8 mouse cellular contexts compared by ENCODE assay signal in genomic region chr10:93161511-93162275, GRCm38 (mm10). TPM values are rescaled to one million over a fixed set of nuclear protein-coding genes. Genes with fewer than 3 reads are reported as not detected.
A peak's percentile ranks its signal among the peaks of the same experiment; 100 is the strongest.
DNase-seq lines count a peak whose midpoint lies in the region; ATAC-seq and TF ChIP-seq lines count a peak whose summit lies in the region.

No protein-coding gene starts in this region.

- no peak for TF ChIP-seq POLR2A in spleen, adult 2 months (IDR thresholded peaks at IDR 0.05; ENCODE audit: low read depth, low read length)

- peak; percentile 53 for ATAC-seq in forebrain, embryonic 16.5 days
- peak; percentile 57 for ATAC-seq in hindbrain, embryonic 13.5 days (ENCODE audit: low FRiP score)

- intact Hi-C loops in left cerebral cortex, adult 2 months (cut with DNase I), result loop anchor here (2.0 to 10.0 kb wide), 5 partner anchors 51 to 293 kb away; partner anchors contain the start of gene Lta4h

- H3K27ac ChIP-seq in spleen, adult 2 months (ENCODE audit: insufficient read depth, low read length), result peak overlapping the region; percentile 100
- peak overlapping the region; percentile 100 for H3K27ac ChIP-seq in forebrain, embryonic 16.5 days (ENCODE audit: low read length)
- peak overlapping the region; percentile 99 for H3K27ac ChIP-seq in hindbrain, embryonic 13.5 days
- peak overlapping the region; percentile 99 for H3K27ac ChIP-seq in left cerebral cortex, adult 2 months

- under 1% methylated on average over 33 of the region's 33 CpGs for WGBS in spleen, adult 2 months
- 0% methylated on average over 26 of the region's 33 CpGs for WGBS in forebrain, embryonic 16.5 days
- WGBS in hindbrain, embryonic 13.5 days, result 1% methylated on average over 25 of the region's 33 CpGs

- peak overlapping the region; percentile 98 for H3K9ac ChIP-seq in forebrain, embryonic 16.5 days (replicated peaks; ENCODE audit: low read depth, low read length)
- peak overlapping the region; percentile 99 for H3K9ac ChIP-seq in hindbrain, embryonic 13.5 days

- H3K36me3 ChIP-seq in spleen, adult 2 months (ENCODE audit: control insufficient read depth, insufficient read depth, low read length), result no peaks in the 10 kb centered on the region
- H3K36me3 ChIP-seq in forebrain, embryonic 16.5 days (ENCODE audit: control insufficient read depth, insufficient read depth), result no peaks in the 10 kb centered on the region
- H3K36me3 ChIP-seq in hindbrain, embryonic 13.5 days, result no peaks in the 10 kb centered on the region
- no peaks in the 10 kb centered on the region for H3K36me3 ChIP-seq in megakaryocyte, embryonic 14.5 days (replicated peaks; ENCODE audit: low read length)
- no peaks in the 10 kb centered on the region for H3K36me3 ChIP-seq in splenic B cell, adult 2 months (ENCODE audit: control insufficient read depth, insufficient read depth, low read length, poor library complexity, severe bottlenecking)

- peak overlapping the region; percentile 78 for H3K4me2 ChIP-seq in forebrain, embryonic 16.5 days (ENCODE audit: low read length)
- H3K4me2 ChIP-seq in hindbrain, embryonic 13.5 days, result peak overlapping the region; percentile 76

- H3K4me1 ChIP-seq in spleen, adult 2 months (ENCODE audit: control insufficient read depth, insufficient read depth, insufficient read length), result peaks cover 15% of the 10 kb centered on the region
- H3K4me1 ChIP-seq in forebrain, embryonic 16.5 days (replicated peaks; ENCODE audit: control insufficient read depth, insufficient read depth, low read length), result peaks cover 34% of the 10 kb centered on the region
- H3K4me1 ChIP-seq in hindbrain, embryonic 13.5 days (replicated peaks), result peaks cover 38% of the 10 kb centered on the region
- peaks cover 49% of the 10 kb centered on the region for H3K4me1 ChIP-seq in megakaryocyte, embryonic 14.5 days

- DNase-seq in spleen, adult 2 months (ENCODE audit: low read depth in 1 of 2, low spot score in 2 of 2), result peak in 1 of 2 experiments; percentile 48
- DNase-seq in spleen, postnatal 14 days (ENCODE audit: low spot score in 2 of 2), result no peak
- DNase-seq in cerebellum, adult 18-20 months, result peak; percentile 50 to 59
- DNase-seq in left cerebral cortex, adult 2 months (ENCODE audit: extremely low spot score in 1 of 2, low spot score in 2 of 2), result peak in 1 of 2 experiments; percentile 57
- peak; percentile 50 for DNase-seq in splenic B cell, adult 2 months (ENCODE audit: low read depth, low spot score)

- peak overlapping the region; percentile 100 for H3K4me3 ChIP-seq in spleen, adult 2 months (ENCODE audit: extremely low read depth, insufficient read depth, insufficient read length)
- peak overlapping the region; percentile 90 for H3K4me3 ChIP-seq in forebrain, embryonic 16.5 days (replicated peaks; ENCODE audit: low read length)
- peak overlapping the region; percentile 97 for H3K4me3 ChIP-seq in hindbrain, embryonic 13.5 days
- H3K4me3 ChIP-seq in left cerebral cortex, adult 2 months, result peak overlapping the region; percentile 96
- H3K4me3 ChIP-seq in megakaryocyte, embryonic 14.5 days (replicated peaks), result peak overlapping the region; percentile 96

- H3K9me3 ChIP-seq in forebrain, embryonic 16.5 days (ENCODE audit: control insufficient read depth, low read length), result no peaks in the 10 kb centered on the region
- H3K9me3 ChIP-seq in hindbrain, embryonic 13.5 days, result no peaks in the 10 kb centered on the region
- no peaks in the 10 kb centered on the region for H3K9me3 ChIP-seq in megakaryocyte, embryonic 14.5 days

- H3K27me3 ChIP-seq in spleen, adult 2 months (ENCODE audit: control insufficient read depth, insufficient read depth, low read length), result no peaks in the 10 kb centered on the region
- no peaks in the 10 kb centered on the region for H3K27me3 ChIP-seq in forebrain, embryonic 16.5 days (replicated peaks; ENCODE audit: control insufficient read depth, insufficient read depth, low read length)
- no peaks in the 10 kb centered on the region for H3K27me3 ChIP-seq in hindbrain, embryonic 13.5 days
- H3K27me3 ChIP-seq in megakaryocyte, embryonic 14.5 days (replicated peaks), result no peaks in the 10 kb centered on the region
- H3K27me3 ChIP-seq in splenic B cell, adult 2 months (ENCODE audit: control insufficient read depth, insufficient read depth, low read length, poor library complexity, severe bottlenecking), result no peaks in the 10 kb centered on the region

- TF ChIP-seq CTCF in spleen, adult 2 months (IDR thresholded peaks at IDR 0.05; ENCODE audit: extremely low read depth, insufficient read depth, insufficient read length, insufficient replicate concordance), result no peak
- TF ChIP-seq CTCF in left cerebral cortex, adult 2 months (IDR thresholded peaks at IDR 0.05), result no peak

RNA-seq across cellular contexts. Expression of gene Cdk17, which starts 1.0 kb away (rescaled TPM):
- 18.5 and 27.3 TPM in 2 replicates for polyA plus RNA-seq in spleen, adult 2 months (2012; rRNA removed)
- polyA plus RNA-seq in forebrain, embryonic 16.5 days (2015; fragmentation: Nextera tagmentation; extraction: Ambion mirVana), result 49.9 and 53.6 TPM in 2 replicates
- 40.6 and 47.8 TPM in 2 replicates for polyA plus RNA-seq in hindbrain, embryonic 13.5 days (2015; fragmentation: Nextera tagmentation; extraction: Ambion mirVana)
- 100 to 1,000 TPM; 207 to 216 TPM for total RNA-seq in left cerebral cortex, adult 2 months (2021)
- polyA plus RNA-seq in megakaryocyte, embryonic 14.5 days (2012; ENCODE audit: insufficient read depth, low replicate concordance), result 2.3 TPM in 1 of 2 replicates, not detected in the other

Comparison
In these comparisons a context has a peak if more than half of its experiments do, and no peak if none do; other contexts are left out.
1. DNase-seq: peak in cerebellum, adult 18-20 months (2 of 2) and splenic B cell, adult 2 months (single experiment); none in spleen, postnatal 14 days (0 of 2).
2. Peak in every context shown above with its lines, with median percentiles within 50 percentile points of each other: H3K27ac ChIP-seq and H3K4me3 ChIP-seq.